8 mouse cellular contexts compared by ENCODE assay signal in genomic region chr1:78510862-78511261, GRCm38 (mm10). TPM values are rescaled to one million over a fixed set of nuclear protein-coding genes. Genes with fewer than 3 reads are reported as not detected.
A peak's percentile ranks its signal among the peaks of the same experiment; 100 is the strongest.
DNase-seq lines count a peak whose midpoint lies in the region; ATAC-seq lines count a peak whose summit lies in the region.

TSS of gene Mogat1 (plus strand) at chr1:78510991.

- H3K4me2 ChIP-seq in heart, embryonic 12.5 days: peak within 1 kb of the TSS; percentile 77
- H3K4me2 ChIP-seq in embryonic facial prominence, embryonic 15.5 days (replicated peaks): peak within 1 kb of the TSS; percentile 53
- peak within 1 kb of the TSS; percentile 58 for H3K4me2 ChIP-seq in kidney, embryonic 14.5 days (replicated peaks; ENCODE audit: low read depth, low read length)
- H3K4me2 ChIP-seq in midbrain, embryonic 13.5 days (replicated peaks): peak within 1 kb of the TSS; percentile 62

- intact Hi-C loops in heart, postnatal 36 days (cut with DNase I): no loop called here

- 55% methylated on average over 5 of the region's 5 CpGs for WGBS in heart, embryonic 12.5 days
- 55% methylated on average over 5 of the region's 5 CpGs for WGBS in embryonic facial prominence, embryonic 15.5 days
- WGBS in kidney, embryonic 14.5 days: 71% methylated on average over 5 of the region's 5 CpGs
- WGBS in midbrain, embryonic 13.5 days: 73% methylated on average over 5 of the region's 5 CpGs

- H3K9me3 ChIP-seq in heart, embryonic 12.5 days (replicated peaks): no peaks in the 10 kb centered on the region
- H3K9me3 ChIP-seq in embryonic facial prominence, embryonic 15.5 days (replicated peaks): no peaks in the 10 kb centered on the region
- H3K9me3 ChIP-seq in kidney, embryonic 14.5 days (ENCODE audit: control insufficient read depth, low read length): no peaks in the 10 kb centered on the region
- H3K9me3 ChIP-seq in midbrain, embryonic 13.5 days: no peaks in the 10 kb centered on the region

- H3K4me1 ChIP-seq in heart, embryonic 12.5 days (replicated peaks): no peaks in the 10 kb centered on the region; the same call in 1 of the 2 replicates
- 0 out of 2 replicates have a peak, but pooled peaks cover 4% of the 10 kb centered on the region for H3K4me1 ChIP-seq in embryonic facial prominence, embryonic 15.5 days
- H3K4me1 ChIP-seq in kidney, embryonic 14.5 days (ENCODE audit: control insufficient read depth, insufficient read depth, low read length): 0 out of 2 replicates have a peak, but pooled peaks cover 4% of the 10 kb centered on the region
- H3K4me1 ChIP-seq in midbrain, embryonic 13.5 days (replicated peaks): peaks cover 5% of the 10 kb centered on the region; the same call in 1 of the 2 replicates

- peak within 1 kb of the TSS; percentile 43 for H3K4me3 ChIP-seq in heart, embryonic 12.5 days
- peak within 1 kb of the TSS; percentile 27 for H3K4me3 ChIP-seq in embryonic facial prominence, embryonic 15.5 days (replicated peaks)
- H3K4me3 ChIP-seq in kidney, embryonic 14.5 days (ENCODE audit: low read length): peak within 1 kb of the TSS; percentile 24; the same call in 1 of the 2 replicates
- peak within 1 kb of the TSS; percentile 37 for H3K4me3 ChIP-seq in midbrain, embryonic 13.5 days (replicated peaks)

- H3K9ac ChIP-seq in heart, embryonic 12.5 days: peak within 1 kb of the TSS; percentile 58
- no peak within 1 kb of the TSS for H3K9ac ChIP-seq in embryonic facial prominence, embryonic 15.5 days
- H3K9ac ChIP-seq in kidney, embryonic 14.5 days (ENCODE audit: low read depth, low read length): no peak within 1 kb of the TSS
- H3K9ac ChIP-seq in midbrain, embryonic 13.5 days (replicated peaks): peak within 1 kb of the TSS; percentile 61

- H3K27me3 ChIP-seq in heart, embryonic 12.5 days (replicated peaks): peaks cover 28% of the 10 kb centered on the region
- H3K27me3 ChIP-seq in embryonic facial prominence, embryonic 15.5 days: no peaks in the 10 kb centered on the region
- H3K27me3 ChIP-seq in kidney, embryonic 14.5 days (ENCODE audit: control insufficient read depth, insufficient read depth, low read length): no peaks in the 10 kb centered on the region
- 0 out of 2 replicates have a peak, but pooled peaks cover 6% of the 10 kb centered on the region for H3K27me3 ChIP-seq in midbrain, embryonic 13.5 days

- no peak for DNase-seq in heart, postnatal 36 days
- DNase-seq in Muller cell, postnatal 12 days (ENCODE audit: inconsistent ontology term): no peak
- DNase-seq in ovary, postnatal 36 days (ENCODE audit: low spot score): no peak
- DNase-seq in left cerebral cortex, adult 11 months (ENCODE audit: low spot score): no peak

- H3K36me3 ChIP-seq in heart, embryonic 12.5 days: no peaks in the 10 kb centered on the region
- H3K36me3 ChIP-seq in embryonic facial prominence, embryonic 15.5 days: no peaks in the 10 kb centered on the region
- H3K36me3 ChIP-seq in kidney, embryonic 14.5 days (ENCODE audit: control insufficient read depth, insufficient read depth, low read length): no peaks in the 10 kb centered on the region
- H3K36me3 ChIP-seq in midbrain, embryonic 13.5 days: no peaks in the 10 kb centered on the region

- no peak within 1 kb of the TSS for H3K27ac ChIP-seq in heart, embryonic 12.5 days (ENCODE audit: poor library complexity, severe bottlenecking)
- no peak within 1 kb of the TSS for H3K27ac ChIP-seq in embryonic facial prominence, embryonic 15.5 days (replicated peaks)
- no peak within 1 kb of the TSS for H3K27ac ChIP-seq in kidney, embryonic 14.5 days (ENCODE audit: low read depth, low read length)
- H3K27ac ChIP-seq in midbrain, embryonic 13.5 days: no peak within 1 kb of the TSS

- ATAC-seq in heart, embryonic 12.5 days (ENCODE audit: insufficient number of reproducible peaks, low FRiP score): no peak
- ATAC-seq in embryonic facial prominence, embryonic 15.5 days (ENCODE audit: insufficient number of reproducible peaks, low FRiP score, low TSS enrichment, low read depth): no peak
- ATAC-seq in kidney, embryonic 14.5 days (ENCODE audit: low FRiP score, low TSS enrichment): no peak
- no peak for ATAC-seq in midbrain, embryonic 13.5 days

RNA-seq across cellular contexts. Expression of gene Mogat1, which starts in this region (rescaled TPM):
- not detected in 2 replicates for polyA plus RNA-seq in heart, embryonic 12.5 days (2016; fragmentation: Nextera tagmentation; extraction: Ambion mirVana)
- total RNA-seq in heart, postnatal 36 days (2021): not detected
- polyA plus RNA-seq in embryonic facial prominence, embryonic 15.5 days (2015; fragmentation: Nextera tagmentation; extraction: Ambion mirVana): 0.77 and 1.4 TPM in 2 replicates
- polyA plus RNA-seq in kidney, embryonic 14.5 days (2014; fragmentation: Nextera tagmentation; extraction: Ambion mirVana): 0.60 TPM in 1 of 2 replicates, not detected in the other
- 0.19 and 0.79 TPM in 2 replicates for polyA plus RNA-seq in midbrain, embryonic 13.5 days (2015; fragmentation: Nextera tagmentation; extraction: Ambion mirVana)

Comparison
In these comparisons a context has a peak if more than half of its experiments do, and no peak if none do; other contexts are left out.
1. H3K9ac ChIP-seq: peak in heart, embryonic 12.5 days (single experiment) and midbrain, embryonic 13.5 days (single experiment); none in embryonic facial prominence, embryonic 15.5 days (single experiment) and kidney, embryonic 14.5 days (single experiment).
2. Peak in every context shown above with its lines, with median percentiles within 50 percentile points of each other: H3K4me2 ChIP-seq and H3K4me3 ChIP-seq.